Mouse (Mus musculus): ENCODE data around the gene Wnt5b. TPM values are rescaled to one million over a fixed set of nuclear protein-coding genes. Genes with fewer than 3 reads are reported as not detected.
"Not testable (repeated sequence)": the region's sequence is repeated elsewhere in the genome, so short reads cannot be mapped to it uniquely, and the experiment has no call there.

The Wnt5b gene
- polyA plus RNA-seq, 1 experiment from 2014 or later = 6.2 TPM

DNA sequence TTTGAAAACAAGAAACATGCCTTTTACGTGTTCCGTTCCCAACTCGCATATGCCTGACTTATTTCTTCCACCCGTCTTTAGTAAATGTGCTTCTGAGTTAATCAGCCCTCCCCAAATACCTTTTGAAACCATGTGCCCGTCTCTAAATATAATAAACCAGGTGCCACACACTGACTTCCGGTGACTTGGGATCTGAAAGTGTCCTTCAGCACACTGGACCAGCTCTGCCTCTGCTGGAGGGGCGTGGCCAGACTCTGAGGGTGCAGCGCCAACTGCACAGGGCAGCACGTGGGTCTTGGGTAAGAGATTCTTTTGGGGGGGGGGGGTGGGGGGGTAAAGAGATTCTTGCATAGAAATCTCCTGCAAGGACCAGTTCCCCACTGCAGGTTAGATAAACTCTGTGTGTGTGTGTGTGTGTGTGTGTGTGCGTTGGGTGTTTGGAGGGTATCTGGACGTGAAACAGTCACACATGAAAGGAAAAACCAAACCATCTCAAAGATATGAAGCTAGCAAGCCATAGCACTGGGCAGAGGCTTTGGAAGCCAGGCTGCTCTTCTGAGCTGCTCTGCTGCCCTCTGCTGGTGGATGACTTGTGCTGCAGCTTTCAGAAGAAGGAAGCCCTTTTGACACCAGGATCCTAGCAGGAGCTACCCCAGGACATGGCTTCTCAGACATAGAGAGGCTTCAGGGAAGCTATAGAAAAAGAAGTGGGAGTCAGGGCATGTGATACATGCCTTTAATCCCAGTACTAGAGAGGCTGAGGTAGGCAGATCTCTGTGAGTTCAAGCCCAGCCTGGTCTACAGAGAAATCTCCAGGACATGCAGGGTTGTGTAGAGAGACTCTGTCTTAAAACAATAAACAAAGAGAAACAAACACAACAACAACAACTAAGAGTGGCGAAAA is 100.2 kb downstream of the Wnt5b start:
- Histone ChIP-seq H3K4me1 (ENCODE audit: control insufficient read depth, insufficient read depth, low read length) (peaks cover 5% of the 10 kb centered on the region; the same call in 1 of the 2 replicates), H3K4me3 (replicated peaks; ENCODE audit: low read length) (peak overlapping the region; percentile 19), H3K9me3 (replicated peaks; ENCODE audit: control insufficient read depth, low read length) (no peaks in the 10 kb centered on the region), H3K36me3 (ENCODE audit: control insufficient read depth, insufficient read depth, low read length) (no peaks in the 10 kb centered on the region), H3K4me2 (ENCODE audit: low read depth, low read length) (peak overlapping the region; percentile 50), H3K27me3 (ENCODE audit: control insufficient read depth, insufficient read depth, low read length) (no peaks in the 10 kb centered on the region), H3K9ac (ENCODE audit: low read length) (no peak overlapping the region), H3K27ac (ENCODE audit: low read length) (peak overlapping the region; percentile 77)
- 24% methylated on average over 12 of the region's 12 CpGs for WGBS
- ATAC-seq (ENCODE audit: insufficient read depth, low FRiP score) = peak; percentile 66; the same call in 1 of the 2 replicates

DNA sequence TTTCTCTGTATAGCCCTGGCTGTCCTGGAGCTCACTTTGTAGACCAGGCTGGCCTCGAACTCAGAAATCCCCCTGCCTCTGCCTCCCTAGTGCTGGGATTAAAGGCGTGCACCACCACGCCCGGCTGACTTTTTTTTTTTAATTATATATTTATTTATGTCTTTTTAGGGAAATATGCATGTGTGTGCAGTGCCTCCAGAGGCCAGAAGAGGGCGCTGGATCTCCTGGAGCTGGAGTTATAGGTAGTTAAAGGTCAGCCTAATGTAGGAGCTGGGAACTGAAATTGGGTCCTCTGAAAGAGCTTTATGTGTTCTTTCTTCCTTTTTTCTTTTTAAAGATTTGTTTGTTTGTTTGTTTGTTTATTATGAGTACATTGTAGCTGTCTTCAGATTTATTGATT is 101.4 kb downstream of the Wnt5b start:
- not testable (repeated sequence) for H3K36me3 ChIP-seq (ENCODE audit: control insufficient read depth, insufficient read depth, low read length); H3K27me3 ChIP-seq (ENCODE audit: control insufficient read depth, insufficient read depth, low read length); H3K4me3 ChIP-seq (replicated peaks; ENCODE audit: low read length); H3K4me2 ChIP-seq (ENCODE audit: low read depth, low read length); H3K27ac ChIP-seq (ENCODE audit: low read length); H3K9ac ChIP-seq (ENCODE audit: low read length); ATAC-seq (ENCODE audit: insufficient read depth, low FRiP score); H3K9me3 ChIP-seq (replicated peaks; ENCODE audit: control insufficient read depth, low read length); H3K4me1 ChIP-seq (ENCODE audit: control insufficient read depth, insufficient read depth, low read length)
- WGBS = 82% methylated on average over 5 of the region's 5 CpGs

DNA sequence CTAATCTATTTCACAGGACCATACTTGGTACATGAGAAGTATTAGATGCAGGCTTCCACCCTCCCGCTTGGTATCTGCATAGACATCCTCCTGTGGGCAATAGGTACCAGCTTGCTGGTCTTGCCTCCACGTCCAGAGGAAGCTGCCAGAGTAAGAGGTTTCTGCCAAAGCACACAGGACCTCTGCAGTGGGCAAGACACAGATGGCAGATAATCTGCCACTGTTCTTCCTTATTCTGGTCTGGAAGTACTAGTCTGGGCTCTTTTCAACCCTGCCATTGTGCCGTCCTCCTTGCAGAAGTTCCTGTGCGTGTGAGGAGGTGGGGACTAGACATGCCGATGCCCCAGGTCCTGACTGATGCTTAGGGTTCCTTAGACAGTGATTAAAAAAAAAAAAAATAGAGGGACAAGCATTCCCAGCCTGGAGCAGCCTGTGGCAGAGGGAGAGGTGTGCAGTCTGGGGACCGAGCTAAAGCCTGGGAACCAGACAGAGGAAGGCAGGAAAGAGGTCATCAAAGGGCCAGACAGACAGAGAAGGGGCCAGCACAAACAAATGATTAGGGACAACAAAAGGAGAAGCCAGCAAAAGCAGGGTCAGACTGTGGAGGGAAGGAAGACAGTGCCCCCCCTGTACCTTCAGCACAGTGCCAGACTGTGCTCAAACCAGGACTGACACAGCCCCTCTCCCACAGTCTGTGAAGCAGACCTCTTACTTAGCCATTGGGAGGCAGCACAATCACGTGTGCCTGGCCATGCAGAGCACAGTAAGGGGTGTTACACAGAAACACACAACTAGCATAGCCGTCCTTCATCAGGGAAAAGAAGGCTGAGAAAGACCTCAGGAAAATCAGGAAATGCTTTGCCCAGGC is 106.0 kb downstream of the Wnt5b start:
- ATAC-seq (ENCODE audit: insufficient read depth, low FRiP score) = no peak
- Histone ChIP-seq H3K9ac (ENCODE audit: low read length) (peak overlapping the region; percentile 26), H3K27ac (ENCODE audit: low read length) (no peak overlapping the region), H3K4me3 (replicated peaks; ENCODE audit: low read length) (no peak overlapping the region), H3K27me3 (ENCODE audit: control insufficient read depth, insufficient read depth, low read length) (no peaks in the 10 kb centered on the region), H3K4me1 (ENCODE audit: control insufficient read depth, insufficient read depth, low read length) (no peaks in the 10 kb centered on the region), H3K36me3 (ENCODE audit: control insufficient read depth, insufficient read depth, low read length) (no peaks in the 10 kb centered on the region), H3K4me2 (ENCODE audit: low read depth, low read length) (no peak overlapping the region), H3K9me3 (replicated peaks; ENCODE audit: control insufficient read depth, low read length) (no peaks in the 10 kb centered on the region)
- WGBS = 51% methylated on average over 8 of the region's 8 CpGs

DNA sequence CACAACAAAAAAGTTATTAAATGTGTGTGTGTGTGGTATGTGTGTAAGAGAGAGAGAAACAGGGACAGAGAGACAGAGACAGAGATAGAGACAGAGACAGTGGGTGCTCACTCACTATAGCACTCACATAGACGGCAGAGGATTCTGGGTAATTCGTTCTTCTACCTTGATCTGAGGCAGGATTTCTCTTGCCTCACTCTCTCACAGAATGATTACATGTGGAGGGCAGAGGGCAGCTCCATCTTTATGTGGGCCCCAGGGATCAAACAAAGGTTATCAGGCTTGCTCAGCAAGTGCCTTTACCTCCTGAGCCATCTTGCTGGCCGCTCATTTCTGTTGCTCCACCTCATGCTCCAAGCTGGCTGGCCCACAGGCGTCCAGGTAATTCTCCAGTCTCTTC is 109.8 kb downstream of the Wnt5b start:
- H3K27ac ChIP-seq (ENCODE audit: low read length) = no peak overlapping the region
- no peaks in the 10 kb centered on the region for H3K4me1 ChIP-seq (ENCODE audit: control insufficient read depth, insufficient read depth, low read length)
- ATAC-seq (ENCODE audit: insufficient read depth, low FRiP score) = no peak
- 66% methylated on average over 4 of the region's 4 CpGs for WGBS
- H3K27me3 ChIP-seq (ENCODE audit: control insufficient read depth, insufficient read depth, low read length) = no peaks in the 10 kb centered on the region
- no peak overlapping the region for H3K4me2 ChIP-seq (ENCODE audit: low read depth, low read length)
- H3K36me3 ChIP-seq (ENCODE audit: control insufficient read depth, insufficient read depth, low read length) = no peaks in the 10 kb centered on the region
- H3K4me3 ChIP-seq (replicated peaks; ENCODE audit: low read length) = no peak overlapping the region
- no peaks in the 10 kb centered on the region for H3K9me3 ChIP-seq (replicated peaks; ENCODE audit: control insufficient read depth, low read length)
- no peak overlapping the region for H3K9ac ChIP-seq (ENCODE audit: low read length)

DNA sequence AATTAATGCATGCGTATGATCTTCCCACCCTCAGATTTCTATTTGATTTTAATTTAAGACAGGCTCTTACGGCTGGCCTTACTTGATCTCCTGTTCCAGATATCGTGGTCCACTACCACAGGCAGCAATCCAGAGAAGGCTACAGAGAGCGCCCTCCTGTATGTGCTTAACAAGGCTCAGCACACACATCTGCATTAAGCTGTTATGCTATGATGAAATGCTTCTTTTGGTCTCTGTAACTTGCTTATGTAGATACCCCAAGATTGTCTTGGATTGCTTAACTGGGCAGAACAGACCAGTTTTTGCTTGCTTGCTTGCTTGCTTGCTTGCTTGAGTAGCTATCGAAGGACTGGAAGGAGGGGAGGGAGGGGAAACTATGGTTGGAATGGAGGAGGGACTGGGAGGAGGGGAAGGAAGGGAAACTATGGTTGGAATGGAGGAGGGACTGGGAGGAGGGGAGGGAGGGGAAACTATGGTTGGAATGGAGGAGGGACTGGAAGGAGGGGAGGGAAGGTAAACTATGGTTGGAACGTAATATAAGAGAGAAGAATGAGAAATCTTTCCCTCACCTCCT is 112.3 kb downstream of the Wnt5b start:
- WGBS = 64% methylated on average over 6 of the region's 6 CpGs
- ATAC-seq (ENCODE audit: insufficient read depth, low FRiP score) = no peak
- Histone ChIP-seq H3K9ac (ENCODE audit: low read length) (no peak overlapping the region), H3K9me3 (replicated peaks; ENCODE audit: control insufficient read depth, low read length) (no peaks in the 10 kb centered on the region), H3K27ac (ENCODE audit: low read length) (no peak overlapping the region), H3K4me3 (replicated peaks; ENCODE audit: low read length) (no peak overlapping the region), H3K27me3 (ENCODE audit: control insufficient read depth, insufficient read depth, low read length) (no peaks in the 10 kb centered on the region), H3K4me2 (ENCODE audit: low read depth, low read length) (no peak overlapping the region), H3K4me1 (ENCODE audit: control insufficient read depth, insufficient read depth, low read length) (no peaks in the 10 kb centered on the region), H3K36me3 (ENCODE audit: control insufficient read depth, insufficient read depth, low read length) (no peaks in the 10 kb centered on the region)

DNA sequence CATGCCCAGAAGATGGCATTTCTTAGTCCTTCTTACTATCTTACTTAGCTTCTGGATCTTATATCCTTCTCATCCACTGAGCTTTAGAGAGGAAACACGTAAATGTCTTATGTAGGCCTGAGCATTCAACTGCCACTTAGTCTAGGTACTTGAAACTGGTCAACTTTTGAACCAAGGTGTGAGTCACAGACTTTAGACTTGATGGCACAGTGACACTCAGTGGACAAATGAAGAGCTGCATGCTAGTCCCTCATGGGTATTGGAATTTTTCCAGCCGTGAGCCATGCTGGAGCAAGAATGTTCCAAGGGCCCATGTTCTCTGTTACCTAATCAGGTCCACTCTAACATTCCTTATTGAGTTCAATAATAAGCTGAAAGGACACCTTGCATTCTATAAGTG is 113.6 kb downstream of the Wnt5b start:
- no peaks in the 10 kb centered on the region for H3K9me3 ChIP-seq (replicated peaks; ENCODE audit: control insufficient read depth, low read length)
- H3K4me2 ChIP-seq (ENCODE audit: low read depth, low read length) = no peak overlapping the region
- no peaks in the 10 kb centered on the region for H3K27me3 ChIP-seq (ENCODE audit: control insufficient read depth, insufficient read depth, low read length)
- no peak for ATAC-seq (ENCODE audit: insufficient read depth, low FRiP score)
- 43% methylated on average over 2 of the region's 2 CpGs for WGBS
- H3K36me3 ChIP-seq (ENCODE audit: control insufficient read depth, insufficient read depth, low read length) = no peaks in the 10 kb centered on the region
- no peak overlapping the region for H3K9ac ChIP-seq (ENCODE audit: low read length)
- H3K4me1 ChIP-seq (ENCODE audit: control insufficient read depth, insufficient read depth, low read length) = no peaks in the 10 kb centered on the region
- H3K27ac ChIP-seq (ENCODE audit: low read length) = no peak overlapping the region
- no peak overlapping the region for H3K4me3 ChIP-seq (replicated peaks; ENCODE audit: low read length)

DNA sequence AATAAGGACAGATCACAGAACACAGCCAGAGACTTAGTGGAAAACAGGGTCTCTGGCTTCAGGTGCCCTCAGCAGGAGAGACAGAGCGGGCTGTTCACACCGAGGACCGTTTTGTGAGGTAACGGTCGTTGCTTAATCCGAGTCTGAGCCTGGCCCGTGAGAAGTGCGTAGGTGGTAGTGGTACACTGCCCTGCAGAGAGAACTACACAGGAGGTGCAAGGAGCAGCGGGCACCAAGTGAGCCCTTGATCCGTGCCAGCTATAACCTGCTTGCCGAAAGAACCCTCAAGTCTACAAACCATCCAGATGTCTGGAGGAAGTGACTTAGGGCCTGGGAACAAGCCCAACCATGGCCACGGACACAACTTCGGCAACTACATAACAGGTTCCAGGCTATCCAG is 114.8 kb downstream of the Wnt5b start:
- Histone ChIP-seq H3K4me1 (ENCODE audit: control insufficient read depth, insufficient read depth, low read length) (no peaks in the 10 kb centered on the region), H3K9ac (ENCODE audit: low read length) (no peak overlapping the region), H3K4me2 (ENCODE audit: low read depth, low read length) (no peak overlapping the region), H3K4me3 (replicated peaks; ENCODE audit: low read length) (no peak overlapping the region), H3K36me3 (ENCODE audit: control insufficient read depth, insufficient read depth, low read length) (no peaks in the 10 kb centered on the region), H3K27ac (ENCODE audit: low read length) (no peak overlapping the region), H3K27me3 (ENCODE audit: control insufficient read depth, insufficient read depth, low read length) (no peaks in the 10 kb centered on the region), H3K9me3 (replicated peaks; ENCODE audit: control insufficient read depth, low read length) (no peaks in the 10 kb centered on the region)
- 97% methylated on average over 13 of the region's 13 CpGs for WGBS
- ATAC-seq (ENCODE audit: insufficient read depth, low FRiP score) = no peak

DNA sequence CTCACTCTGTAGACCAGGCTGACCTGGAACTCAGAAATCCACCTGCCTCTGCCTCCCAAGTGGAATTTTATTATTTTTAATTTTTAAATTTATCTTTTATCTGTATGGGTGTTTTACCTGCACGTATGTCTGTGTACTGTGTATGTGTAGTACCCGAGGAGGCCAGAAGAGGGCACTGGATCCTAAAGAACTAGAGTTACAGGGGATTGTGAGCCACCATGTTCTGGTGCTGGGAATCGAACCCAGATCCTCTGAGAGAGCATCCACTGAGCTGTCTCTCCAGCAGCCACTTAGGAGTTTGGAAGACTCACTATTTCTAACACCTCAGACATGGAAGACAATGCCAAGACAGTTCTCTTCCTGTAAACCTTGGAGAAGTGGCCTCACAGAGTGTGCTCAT is 115.5 kb downstream of the Wnt5b start:
- Histone ChIP-seq H3K9me3 (replicated peaks; ENCODE audit: control insufficient read depth, low read length) (no peaks in the 10 kb centered on the region), H3K9ac (ENCODE audit: low read length) (no peak overlapping the region), H3K27me3 (ENCODE audit: control insufficient read depth, insufficient read depth, low read length) (no peaks in the 10 kb centered on the region), H3K36me3 (ENCODE audit: control insufficient read depth, insufficient read depth, low read length) (no peaks in the 10 kb centered on the region), H3K4me2 (ENCODE audit: low read depth, low read length) (no peak overlapping the region), H3K4me3 (replicated peaks; ENCODE audit: low read length) (no peak overlapping the region), H3K27ac (ENCODE audit: low read length) (no peak overlapping the region), H3K4me1 (ENCODE audit: control insufficient read depth, insufficient read depth, low read length) (no peaks in the 10 kb centered on the region)
- no peak for ATAC-seq (ENCODE audit: insufficient read depth, low FRiP score)
- 85% methylated on average over 3 of the region's 3 CpGs for WGBS

DNA sequence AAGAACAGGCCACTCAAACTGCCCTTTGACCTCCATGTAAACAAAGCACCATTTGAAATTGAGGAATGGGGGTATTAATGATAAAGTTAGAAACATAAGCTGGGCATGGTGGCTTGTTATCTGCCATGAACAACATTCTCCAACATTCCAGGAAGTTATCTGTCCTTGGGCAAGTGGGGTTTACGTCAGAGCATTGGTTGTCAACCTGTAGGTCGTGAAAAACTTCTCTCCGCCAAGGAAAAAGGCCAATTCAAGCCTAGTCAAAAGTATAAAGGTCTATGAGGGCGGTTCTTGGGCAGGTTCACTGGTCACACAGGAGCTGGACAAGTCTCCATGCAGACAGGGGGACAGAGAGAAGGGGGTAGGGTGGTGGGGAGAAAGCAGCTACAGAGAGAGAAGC is 123.1 kb downstream of the Wnt5b start:
- Histone ChIP-seq H3K36me3 (ENCODE audit: control insufficient read depth, insufficient read depth, low read length) (no peaks in the 10 kb centered on the region), H3K9ac (ENCODE audit: low read length) (no peak overlapping the region), H3K9me3 (replicated peaks; ENCODE audit: control insufficient read depth, low read length) (no peaks in the 10 kb centered on the region), H3K27me3 (ENCODE audit: control insufficient read depth, insufficient read depth, low read length) (no peaks in the 10 kb centered on the region), H3K4me1 (ENCODE audit: control insufficient read depth, insufficient read depth, low read length) (no peaks in the 10 kb centered on the region), H3K4me2 (ENCODE audit: low read depth, low read length) (no peak overlapping the region), H3K27ac (ENCODE audit: low read length) (no peak overlapping the region), H3K4me3 (replicated peaks; ENCODE audit: low read length) (no peak overlapping the region)
- ATAC-seq (ENCODE audit: insufficient read depth, low FRiP score) = no peak
- 62% methylated on average over 4 of the region's 4 CpGs for WGBS
